Mouse (Mus musculus) bone marrow macrophage, adult 2 months (primary cell): ENCODE measurements around the gene Det1.

Source experiments
- CTCF ChIP-seq: IDR thresholded peaks from 2 replicates; pipeline ENCODE4 v1.5.1; 2012; ENCODE audit warnings: low read depth, mild to moderate bottlenecking, low read length, moderate library complexity
- POLR2A ChIP-seq: IDR thresholded peaks from 2 replicates; pipeline ENCODE4 v1.6.1; 2012; ENCODE audit warnings: mild to moderate bottlenecking, low read depth, low read length, borderline replicate concordance

- TF ChIP-seq CTCF (no peak), POLR2A (no peak)
Measured at GRCm38 (mm10) chr7:78797843-78798455, 49.1 kb downstream of the Det1 start.
